Mouse (Mus musculus) intestine, embryonic 16.5 days (tissue): ENCODE measurements around the gene Akna. TPM values are rescaled to one million over a fixed set of nuclear protein-coding genes. Genes with fewer than 3 reads are reported as not detected.

ENCODE experiments used
- ATAC-seq: fragments of 200-750 bp; cut with Nextera tagmentation; 2 replicates; pipeline ENCODE4 v1.8.0; 2017; ENCODE audit warnings: moderate TSS enrichment, moderate library complexity
- H3K27ac ChIP-seq: fragments of 300-500 bp; sonication (generic); 2 replicates; pipeline ENCODE4 v1.5.1; 2014; ENCODE audit warnings: mild to moderate bottlenecking, low read length
- H3K27me3 ChIP-seq: fragments of 300-500 bp; sonication (generic); replicated peaks from 2 replicates; pipeline ENCODE4 v1.6.1; 2014; ENCODE audit warnings: low read length, control low read depth, mixed read lengths; ENCODE audit not compliant: control insufficient read depth, insufficient read depth
- H3K36me3 ChIP-seq: fragments of 300-500 bp; sonication (generic); 2 replicates; pipeline ENCODE4 v1.6.1; 2014; ENCODE audit warnings: low read length, control low read depth; ENCODE audit not compliant: control insufficient read depth, insufficient read depth
- H3K4me1 ChIP-seq: fragments of 300-500 bp; sonication (generic); 2 replicates; pipeline ENCODE4 v1.6.1; 2014; ENCODE audit warnings: low read length, control low read depth, mixed read lengths; ENCODE audit not compliant: control insufficient read depth, insufficient read depth
- H3K4me2 ChIP-seq: fragments of 300-500 bp; sonication (generic); 2 replicates; pipeline ENCODE4 v1.6.1; 2014; ENCODE audit warnings: low read depth, low read length, control low read depth
- H3K4me3 ChIP-seq: fragments of 300-500 bp; sonication (generic); 2 replicates; pipeline ENCODE4 v1.5.1; 2014; ENCODE audit warnings: mild to moderate bottlenecking, low read length
- H3K9ac ChIP-seq: fragments of 300-500 bp; sonication (generic); 2 replicates; pipeline ENCODE4 v1.6.1; 2014; ENCODE audit warnings: low read depth, low read length
- H3K9me3 ChIP-seq: fragments of 300-500 bp; sonication (generic); 2 replicates; pipeline ENCODE4 v1.6.1; 2016; ENCODE audit warnings: low read length, control low read depth; ENCODE audit not compliant: control insufficient read depth
- WGBS: fragments of 180-500 bp; shearing (Covaris S2); extraction: QIAGEN DNeasy Blood & Tissue Kit; methylation state at CpG from one replicate; pipeline ENCODE4 v1.1.7; 2014; 5-methylcytosine and 5-hydroxymethylcytosine counted together
- polyA plus RNA-seq: library from polyadenylated mRNA; unstranded; fragments of >200 nt; fragmentation: Nextera tagmentation; extraction: Ambion mirVana; gene quantifications from 2 replicates; pipeline ENCODE4 v1.2.1, GENCODE M21; 2015

Gene Akna
- polyA plus RNA-seq, 1 experiment from 2014 or later, result 5.4 TPM

- H3K9ac ChIP-seq, result no peak within 1 kb of the TSS
- H3K27ac ChIP-seq, result no peak within 1 kb of the TSS
- H3K9me3 ChIP-seq, result no peaks in the 10 kb centered on the region
- no peak within 1 kb of the TSS for H3K4me2 ChIP-seq
- no peaks in the 10 kb centered on the region for H3K27me3 ChIP-seq
- 77% methylated on average over 4 of the region's 4 CpGs for WGBS
- no peaks in the 10 kb centered on the region for H3K4me1 ChIP-seq
- no peak within 1 kb of the TSS for H3K4me3 ChIP-seq
- no peaks in the 10 kb centered on the region for H3K36me3 ChIP-seq
- no peak for ATAC-seq
Observed at GRCm38 (mm10) chr4:63355877-63356665, 47.1 kb downstream of the Akna start, which contains the start of gene Orm3. Gene Orm3 (plus strand): TSS chr4:63356162.

- Histone ChIP-seq H3K36me3 (no peaks in the 10 kb centered on the region), H3K27me3 (no peaks in the 10 kb centered on the region), H3K4me3 (no peak overlapping the region), H3K4me1 (no peaks in the 10 kb centered on the region), H3K27ac (no peak overlapping the region), H3K9me3 (no peaks in the 10 kb centered on the region), H3K4me2 (no peak overlapping the region), H3K9ac (no peak overlapping the region)
- no peak for ATAC-seq
- 69% methylated on average over 6 of the region's 6 CpGs for WGBS
Observed at GRCm38 (mm10) chr4:63348524-63348923, 54.6 kb downstream of the Akna start.

- no peaks in the 10 kb centered on the region for H3K4me1 ChIP-seq
- 84% methylated on average over 4 of the region's 4 CpGs for WGBS
- no peak overlapping the region for H3K9ac ChIP-seq
- no peaks in the 10 kb centered on the region for H3K36me3 ChIP-seq
- H3K27ac ChIP-seq, result no peak overlapping the region
- H3K4me3 ChIP-seq, result no peak overlapping the region
- H3K4me2 ChIP-seq, result no peak overlapping the region
- H3K27me3 ChIP-seq, result no peaks in the 10 kb centered on the region
- H3K9me3 ChIP-seq, result no peaks in the 10 kb centered on the region
- ATAC-seq, result no peak
Observed at GRCm38 (mm10) chr4:63346659-63347058, 56.5 kb downstream of the Akna start.

GRCm38 (mm10) chr4:63345261-63345660 is 57.9 kb downstream of the Akna start:
- no peaks in the 10 kb centered on the region for H3K27me3 ChIP-seq
- H3K4me3 ChIP-seq, result no peak overlapping the region
- no peaks in the 10 kb centered on the region for H3K9me3 ChIP-seq
- ATAC-seq, result no peak
- no peak overlapping the region for H3K27ac ChIP-seq
- no peak overlapping the region for H3K4me2 ChIP-seq
- H3K36me3 ChIP-seq, result no peaks in the 10 kb centered on the region
- H3K4me1 ChIP-seq, result no peaks in the 10 kb centered on the region
- H3K9ac ChIP-seq, result no peak overlapping the region

- no peak within 1 kb of the TSS for H3K4me2 ChIP-seq
- H3K9ac ChIP-seq, result no peak within 1 kb of the TSS
- ATAC-seq, result no peak
- no peaks in the 10 kb centered on the region for H3K27me3 ChIP-seq
- H3K36me3 ChIP-seq, result no peaks in the 10 kb centered on the region
- H3K4me1 ChIP-seq, result no peaks in the 10 kb centered on the region
- H3K9me3 ChIP-seq, result no peaks in the 10 kb centered on the region
- H3K4me3 ChIP-seq, result no peak within 1 kb of the TSS
- H3K27ac ChIP-seq, result no peak within 1 kb of the TSS
- WGBS, result 84% methylated on average over 8 of the region's 8 CpGs
Observed at GRCm38 (mm10) chr4:63344295-63344694, 58.9 kb downstream of the Akna start, which contains the start of gene Orm1. Gene Orm1 (plus strand): TSS chr4:63344560.

- Histone ChIP-seq H3K36me3 (no peaks in the 10 kb centered on the region), H3K27ac (no peak overlapping the region), H3K4me1 (no peaks in the 10 kb centered on the region), H3K9ac (no peak overlapping the region), H3K4me3 (no peak overlapping the region), H3K27me3 (no peaks in the 10 kb centered on the region), H3K4me2 (no peak overlapping the region), H3K9me3 (no peaks in the 10 kb centered on the region)
- ATAC-seq, result no peak
- 59% methylated on average over 3 of the region's 3 CpGs for WGBS
Observed at GRCm38 (mm10) chr4:63343608-63344007, 59.5 kb downstream of the Akna start.

- H3K27ac ChIP-seq, result no peak overlapping the region
- H3K4me1 ChIP-seq, result no peaks in the 10 kb centered on the region
- no peaks in the 10 kb centered on the region for H3K27me3 ChIP-seq
- no peak overlapping the region for H3K4me2 ChIP-seq
- no peaks in the 10 kb centered on the region for H3K36me3 ChIP-seq
- WGBS, result 70% methylated on average over 4 of the region's 4 CpGs
- H3K4me3 ChIP-seq, result no peak overlapping the region
- no peak for ATAC-seq
- no peak overlapping the region for H3K9ac ChIP-seq
- H3K9me3 ChIP-seq, result no peaks in the 10 kb centered on the region
Observed at GRCm38 (mm10) chr4:63342491-63342890, 60.7 kb downstream of the Akna start.

- H3K9me3 ChIP-seq, result no peaks in the 10 kb centered on the region
- WGBS, result 58% methylated on average over 3 of the region's 3 CpGs
- no peak overlapping the region for H3K27ac ChIP-seq
- H3K4me3 ChIP-seq, result no peak overlapping the region
- H3K9ac ChIP-seq, result no peak overlapping the region
- peaks cover 3% of the 10 kb centered on the region; the same call in 1 of the 2 replicates for H3K36me3 ChIP-seq
- no peaks in the 10 kb centered on the region for H3K27me3 ChIP-seq
- H3K4me2 ChIP-seq, result no peak overlapping the region
- H3K4me1 ChIP-seq, result no peaks in the 10 kb centered on the region
- ATAC-seq, result no peak
Observed at GRCm38 (mm10) chr4:63338414-63339076, 64.6 kb downstream of the Akna start.

GRCm38 (mm10) chr4:63333403-63333802 is 69.8 kb downstream of the Akna start:
- no peak for ATAC-seq
- WGBS, result 90% methylated on average over 4 of the region's 4 CpGs
- H3K27ac ChIP-seq, result no peak overlapping the region
- H3K4me1 ChIP-seq, result no peaks in the 10 kb centered on the region
- H3K36me3 ChIP-seq, result peaks cover 13% of the 10 kb centered on the region
- no peak overlapping the region for H3K9ac ChIP-seq
- H3K4me2 ChIP-seq, result no peak overlapping the region
- H3K27me3 ChIP-seq, result no peaks in the 10 kb centered on the region
- no peaks in the 10 kb centered on the region for H3K9me3 ChIP-seq
- no peak overlapping the region for H3K4me3 ChIP-seq
